Mouse (Mus musculus) midbrain, embryonic 16.5 days (tissue): ENCODE data around the gene Pla2g12b. TPM values are rescaled to one million over a fixed set of nuclear protein-coding genes. Genes with fewer than 3 reads are reported as not detected.

ENCODE experiments used
- ATAC-seq: fragments of 200-750 bp; cut with Nextera tagmentation; 2 replicates; pipeline ENCODE4 v1.8.0; 2017; ENCODE audit warnings: moderate TSS enrichment
- H3K27ac ChIP-seq: fragments of 300-500 bp; sonication (generic); 2 replicates; pipeline ENCODE4 v1.5.1; 2014; ENCODE audit warnings: mild to moderate bottlenecking, low read length, mixed read lengths
- H3K27me3 ChIP-seq: fragments of 300-500 bp; sonication (generic); 2 replicates; pipeline ENCODE4 v1.6.1; 2014; ENCODE audit warnings: low read depth, low read length, mixed read lengths; ENCODE audit not compliant: control insufficient read depth, insufficient read depth
- H3K36me3 ChIP-seq: fragments of 300-500 bp; sonication (generic); 2 replicates; pipeline ENCODE4 v1.6.1; 2014; ENCODE audit warnings: mild to moderate bottlenecking, low read length, moderate library complexity, mixed read lengths; ENCODE audit not compliant: control insufficient read depth, insufficient read depth
- H3K4me1 ChIP-seq: fragments of 300-500 bp; sonication (generic); 2 replicates; pipeline ENCODE4 v1.6.1; 2014; ENCODE audit warnings: mild to moderate bottlenecking, low read length, mixed read lengths; ENCODE audit not compliant: control insufficient read depth, insufficient read depth
- H3K4me2 ChIP-seq: fragments of 300-500 bp; sonication (generic); 2 replicates; pipeline ENCODE4 v1.6.1; 2014; ENCODE audit warnings: mild to moderate bottlenecking, low read length, mixed read lengths
- H3K4me3 ChIP-seq: fragments of 300-500 bp; sonication (generic); 2 replicates; pipeline ENCODE4 v1.5.1; 2014; ENCODE audit warnings: low read depth, mild to moderate bottlenecking, low read length, moderate library complexity, mixed read lengths
- H3K9ac ChIP-seq: fragments of 300-500 bp; sonication (generic); 2 replicates; pipeline ENCODE4 v1.6.1; 2014; ENCODE audit warnings: low read depth, low read length, mixed read lengths
- H3K9me3 ChIP-seq: fragments of 300-500 bp; sonication (generic); replicated peaks from 2 replicates; pipeline ENCODE4 v1.6.1; 2014; ENCODE audit warnings: mild to moderate bottlenecking, low read length, mixed read lengths; ENCODE audit not compliant: control insufficient read depth, poor library complexity, severe bottlenecking
- WGBS: fragments of 180-500 bp; shearing (Covaris S2); extraction: QIAGEN DNeasy Blood & Tissue Kit; methylation state at CpG from one replicate; pipeline ENCODE4 v1.1.7; 2014; 5-methylcytosine and 5-hydroxymethylcytosine counted together
- polyA plus RNA-seq: library from polyadenylated mRNA; unstranded; fragments of >200 nt; fragmentation: Nextera tagmentation; extraction: Ambion mirVana; gene quantifications from 2 replicates; pipeline ENCODE4 v1.2.1, GENCODE M21; 2015

Gene Pla2g12b
- polyA plus RNA-seq, 1 experiment from 2014 or later, result not detected

- WGBS, result 86% methylated on average over 4 of the region's 4 CpGs
- Histone ChIP-seq H3K27ac (no peak overlapping the region), H3K4me1 (no peaks in the 10 kb centered on the region), H3K9me3 (no peaks in the 10 kb centered on the region), H3K9ac (no peak overlapping the region), H3K36me3 (no peaks in the 10 kb centered on the region), H3K27me3 (no peaks in the 10 kb centered on the region), H3K4me2 (no peak overlapping the region), H3K4me3 (no peak overlapping the region)
- ATAC-seq, result no peak
Observed at GRCm38 (mm10) chr10:59426371-59426770, 22.9 kb downstream of the Pla2g12b start.

GRCm38 (mm10) chr10:59429448-59430135 lies 26.1 kb downstream of the Pla2g12b start:
- no peak overlapping the region for H3K9ac ChIP-seq
- H3K27me3 ChIP-seq, result no peaks in the 10 kb centered on the region
- no peak for ATAC-seq
- H3K36me3 ChIP-seq, result no peaks in the 10 kb centered on the region
- H3K9me3 ChIP-seq, result no peaks in the 10 kb centered on the region
- no peak overlapping the region for H3K4me3 ChIP-seq
- no peaks in the 10 kb centered on the region for H3K4me1 ChIP-seq
- 88% methylated on average over 16 of the region's 16 CpGs for WGBS
- H3K27ac ChIP-seq, result no peak overlapping the region
- no peak overlapping the region for H3K4me2 ChIP-seq

GRCm38 (mm10) chr10:59430701-59431218 lies 27.3 kb downstream of the Pla2g12b start:
- 77% methylated on average over 6 of the region's 6 CpGs for WGBS
- Histone ChIP-seq H3K9me3 (no peaks in the 10 kb centered on the region), H3K9ac (no peak overlapping the region), H3K27ac (no peak overlapping the region), H3K36me3 (no peaks in the 10 kb centered on the region), H3K27me3 (no peaks in the 10 kb centered on the region), H3K4me2 (no peak overlapping the region), H3K4me1 (no peaks in the 10 kb centered on the region), H3K4me3 (no peak overlapping the region)
- ATAC-seq, result no peak

- H3K9ac ChIP-seq, result no peak overlapping the region
- H3K27ac ChIP-seq, result no peak overlapping the region
- no peaks in the 10 kb centered on the region for H3K4me1 ChIP-seq
- WGBS, result 95% methylated on average over 18 of the region's 18 CpGs
- no peaks in the 10 kb centered on the region for H3K36me3 ChIP-seq
- H3K27me3 ChIP-seq, result no peaks in the 10 kb centered on the region
- H3K4me2 ChIP-seq, result no peak overlapping the region
- no peak overlapping the region for H3K4me3 ChIP-seq
- no peaks in the 10 kb centered on the region for H3K9me3 ChIP-seq
- no peak for ATAC-seq
Observed at GRCm38 (mm10) chr10:59435746-59436145, 32.3 kb downstream of the Pla2g12b start.

GRCm38 (mm10) chr10:59438651-59439050 lies 35.2 kb downstream of the Pla2g12b start:
- H3K36me3 ChIP-seq, result no peaks in the 10 kb centered on the region
- H3K9me3 ChIP-seq, result no peaks in the 10 kb centered on the region
- H3K27ac ChIP-seq, result no peak overlapping the region
- WGBS, result 94% methylated on average over 12 of the region's 12 CpGs
- no peaks in the 10 kb centered on the region for H3K27me3 ChIP-seq
- no peak overlapping the region for H3K4me2 ChIP-seq
- H3K9ac ChIP-seq, result no peak overlapping the region
- no peak overlapping the region for H3K4me3 ChIP-seq
- H3K4me1 ChIP-seq, result no peaks in the 10 kb centered on the region
- no peak for ATAC-seq

GRCm38 (mm10) chr10:59439508-59439931 lies 36.1 kb downstream of the Pla2g12b start:
- ATAC-seq, result no peak
- H3K9me3 ChIP-seq, result no peaks in the 10 kb centered on the region
- H3K27ac ChIP-seq, result no peak overlapping the region
- no peaks in the 10 kb centered on the region for H3K27me3 ChIP-seq
- 57% methylated on average over 5 of the region's 5 CpGs for WGBS
- H3K4me3 ChIP-seq, result no peak overlapping the region
- H3K36me3 ChIP-seq, result no peaks in the 10 kb centered on the region
- no peak overlapping the region for H3K4me2 ChIP-seq
- H3K9ac ChIP-seq, result no peak overlapping the region
- H3K4me1 ChIP-seq, result no peaks in the 10 kb centered on the region

GRCm38 (mm10) chr10:59440177-59440576 lies 36.7 kb downstream of the Pla2g12b start:
- WGBS, result 43% methylated on average over 6 of the region's 6 CpGs
- Histone ChIP-seq H3K27me3 (no peaks in the 10 kb centered on the region), H3K4me1 (no peaks in the 10 kb centered on the region), H3K9me3 (no peaks in the 10 kb centered on the region), H3K27ac (no peak overlapping the region), H3K4me2 (no peak overlapping the region), H3K4me3 (no peak overlapping the region), H3K36me3 (no peaks in the 10 kb centered on the region), H3K9ac (no peak overlapping the region)
- no peak for ATAC-seq

GRCm38 (mm10) chr10:59441735-59442134 lies 38.3 kb downstream of the Pla2g12b start, which contains the start of gene Oit3:
Gene Oit3 (minus strand): TSS chr10:59441778.
- Histone ChIP-seq H3K27me3 (no peaks in the 10 kb centered on the region), H3K9ac (no peak within 1 kb of the TSS), H3K4me3 (no peak within 1 kb of the TSS), H3K4me2 (no peak within 1 kb of the TSS), H3K9me3 (no peaks in the 10 kb centered on the region), H3K27ac (no peak within 1 kb of the TSS), H3K36me3 (no peaks in the 10 kb centered on the region), H3K4me1 (no peaks in the 10 kb centered on the region)
- ATAC-seq, result no peak
- WGBS, result 79% methylated on average over 11 of the region's 11 CpGs

GRCm38 (mm10) chr10:59443212-59443611 lies 39.8 kb downstream of the Pla2g12b start:
- H3K27ac ChIP-seq, result no peak overlapping the region
- WGBS, result 70% methylated on average over 7 of the region's 7 CpGs
- no peak for ATAC-seq
- H3K4me2 ChIP-seq, result no peak overlapping the region
- H3K9ac ChIP-seq, result no peak overlapping the region
- H3K4me3 ChIP-seq, result no peak overlapping the region
- H3K9me3 ChIP-seq, result no peaks in the 10 kb centered on the region
- no peaks in the 10 kb centered on the region for H3K27me3 ChIP-seq
- H3K36me3 ChIP-seq, result no peaks in the 10 kb centered on the region
- H3K4me1 ChIP-seq, result no peaks in the 10 kb centered on the region
